Mouse (Mus musculus): ENCODE results near the gene Dtnbp1.

Dtnbp1 gene

GRCm38 (mm10) chr13:45008150-45008549, 6.2 kb upstream of the Dtnbp1 start:
- no peak overlapping the region for H3K4me3 ChIP-seq (replicated peaks; ENCODE audit: low read length)
- H3K36me3 ChIP-seq (ENCODE audit: insufficient read depth, low read length), result no peaks in the 10 kb centered on the region
- H3K4me1 ChIP-seq (replicated peaks; ENCODE audit: low read depth, low read length), result peaks cover under 1% of the 10 kb centered on the region
- TF ChIP-seq POU5F1 (IDR thresholded peaks at IDR 0.05; ENCODE audit: borderline replicate concordance, low read length) (no peak), CTCF (conservative IDR thresholded peaks at IDR 0.05; ENCODE audit: low read length) (peak; percentile 72)
- H3K9me3 ChIP-seq (ENCODE audit: low read length), result no peaks in the 10 kb centered on the region
- peaks cover under 1% of the 10 kb centered on the region; the same call in 1 of the 2 replicates for H3K27me3 ChIP-seq (ENCODE audit: insufficient read depth, low read length)

GRCm38 (mm10) chr13:45007726-45008125, 5.8 kb upstream of the Dtnbp1 start:
- peaks cover 5% of the 10 kb centered on the region for H3K4me1 ChIP-seq (replicated peaks; ENCODE audit: low read depth, low read length)
- TF ChIP-seq CTCF (conservative IDR thresholded peaks at IDR 0.05; ENCODE audit: low read length), result no peak
- no peaks in the 10 kb centered on the region for H3K36me3 ChIP-seq (ENCODE audit: insufficient read depth, low read length)
- H3K9me3 ChIP-seq (ENCODE audit: low read length), result no peaks in the 10 kb centered on the region
- no peak overlapping the region for H3K4me3 ChIP-seq (replicated peaks; ENCODE audit: low read length)
- peaks cover 3% of the 10 kb centered on the region for H3K27me3 ChIP-seq (ENCODE audit: insufficient read depth, low read length)

- Histone ChIP-seq H3K36me3 (ENCODE audit: insufficient read depth, low read length) (no peaks in the 10 kb centered on the region), H3K9me3 (ENCODE audit: low read length) (no peaks in the 10 kb centered on the region), H3K4me1 (replicated peaks; ENCODE audit: low read depth, low read length) (peaks cover 11% of the 10 kb centered on the region), H3K4me3 (replicated peaks; ENCODE audit: low read length) (no peak overlapping the region), H3K27me3 (ENCODE audit: insufficient read depth, low read length) (peaks cover 6% of the 10 kb centered on the region)
- peak; percentile 93 for TF ChIP-seq CTCF (conservative IDR thresholded peaks at IDR 0.05; ENCODE audit: low read length)
- TF ChIP-seq NANOG (IDR thresholded peaks at IDR 0.05; ENCODE audit: borderline replicate concordance, low read length), result no peak
- no peak for TF ChIP-seq POU5F1 (IDR thresholded peaks at IDR 0.05; ENCODE audit: borderline replicate concordance, low read length)
Measured at GRCm38 (mm10) chr13:45006483-45006882, 4.5 kb upstream of the Dtnbp1 start.

GRCm38 (mm10) chr13:45005861-45006260, 3.9 kb upstream of the Dtnbp1 start:
- Histone ChIP-seq H3K9me3 (ENCODE audit: low read length) (no peaks in the 10 kb centered on the region), H3K36me3 (ENCODE audit: insufficient read depth, low read length) (no peaks in the 10 kb centered on the region)
- TF ChIP-seq CTCF (conservative IDR thresholded peaks at IDR 0.05; ENCODE audit: low read length), result no peak
- no peak for TF ChIP-seq POU5F1 (IDR thresholded peaks at IDR 0.05; ENCODE audit: borderline replicate concordance, low read length)
- no peak for TF ChIP-seq NANOG (IDR thresholded peaks at IDR 0.05; ENCODE audit: borderline replicate concordance, low read length)

GRCm38 (mm10) chr13:45004987-45005592, 3.1 kb upstream of the Dtnbp1 start:
- Histone ChIP-seq H3K36me3 (ENCODE audit: insufficient read depth, low read length) (no peaks in the 10 kb centered on the region), H3K4me1 (replicated peaks; ENCODE audit: low read depth, low read length) (peaks cover 23% of the 10 kb centered on the region), H3K4me3 (replicated peaks; ENCODE audit: low read length) (no peak overlapping the region), H3K27me3 (ENCODE audit: insufficient read depth, low read length) (peaks cover 14% of the 10 kb centered on the region), H3K9me3 (ENCODE audit: low read length) (no peaks in the 10 kb centered on the region)
- no peak for TF ChIP-seq CTCF (conservative IDR thresholded peaks at IDR 0.05; ENCODE audit: low read length)
- TF ChIP-seq POU5F1 (IDR thresholded peaks at IDR 0.05; ENCODE audit: borderline replicate concordance, low read length), result no peak
- TF ChIP-seq NANOG (IDR thresholded peaks at IDR 0.05; ENCODE audit: borderline replicate concordance, low read length), result no peak

More at GRCm38 (mm10) chr13:45005861-45006260, 3.9 kb upstream of the Dtnbp1 start:
- H3K4me1 ChIP-seq (replicated peaks; ENCODE audit: low read depth, low read length), result peaks cover 16% of the 10 kb centered on the region
- H3K27me3 ChIP-seq (ENCODE audit: insufficient read depth, low read length), result peaks cover 11% of the 10 kb centered on the region
- no peak overlapping the region for H3K4me3 ChIP-seq (replicated peaks; ENCODE audit: low read length)

- H3K36me3 ChIP-seq (ENCODE audit: insufficient read depth, low read length), result peaks cover 8% of the 10 kb centered on the region; the same call in 1 of the 2 replicates
- peaks cover 18% of the 10 kb centered on the region for H3K27me3 ChIP-seq (ENCODE audit: insufficient read depth, low read length)
- H3K9me3 ChIP-seq (ENCODE audit: low read length), result no peaks in the 10 kb centered on the region
- H3K4me1 ChIP-seq (replicated peaks; ENCODE audit: low read depth, low read length), result peaks cover 37% of the 10 kb centered on the region
- H3K4me3 ChIP-seq (replicated peaks; ENCODE audit: low read length), result no peak overlapping the region
- TF ChIP-seq NANOG (IDR thresholded peaks at IDR 0.05; ENCODE audit: borderline replicate concordance, low read length), result no peak
Measured at GRCm38 (mm10) chr13:45003026-45003425, 1.1 kb upstream of the Dtnbp1 start.

- peaks cover 37% of the 10 kb centered on the region for H3K4me1 ChIP-seq (replicated peaks; ENCODE audit: low read depth, low read length)
- H3K4me3 ChIP-seq (replicated peaks; ENCODE audit: low read length), result peak overlapping the region; percentile 91
- TF ChIP-seq CTCF (conservative IDR thresholded peaks at IDR 0.05; ENCODE audit: low read length), result no peak
- no peak for TF ChIP-seq POU5F1 (IDR thresholded peaks at IDR 0.05; ENCODE audit: borderline replicate concordance, low read length)
- TF ChIP-seq NANOG (IDR thresholded peaks at IDR 0.05; ENCODE audit: borderline replicate concordance, low read length), result no peak
- peaks cover 18% of the 10 kb centered on the region for H3K27me3 ChIP-seq (ENCODE audit: insufficient read depth, low read length)
- peaks cover 11% of the 10 kb centered on the region; the same call in 1 of the 2 replicates for H3K36me3 ChIP-seq (ENCODE audit: insufficient read depth, low read length)
- no peaks in the 10 kb centered on the region for H3K9me3 ChIP-seq (ENCODE audit: low read length)
Measured at GRCm38 (mm10) chr13:45001228-45001910, 578 bp downstream of the Dtnbp1 start.

- Histone ChIP-seq H3K9me3 (ENCODE audit: low read length) (no peaks in the 10 kb centered on the region), H3K4me3 (replicated peaks; ENCODE audit: low read length) (peak overlapping the region; percentile 91), H3K4me1 (replicated peaks; ENCODE audit: low read depth, low read length) (peaks cover 37% of the 10 kb centered on the region), H3K27me3 (ENCODE audit: insufficient read depth, low read length) (peaks cover 18% of the 10 kb centered on the region), H3K36me3 (ENCODE audit: insufficient read depth, low read length) (peaks cover 11% of the 10 kb centered on the region; the same call in 1 of the 2 replicates)
- TF ChIP-seq CTCF (conservative IDR thresholded peaks at IDR 0.05; ENCODE audit: low read length), result no peak
- TF ChIP-seq NANOG (IDR thresholded peaks at IDR 0.05; ENCODE audit: borderline replicate concordance, low read length), result no peak
- TF ChIP-seq POU5F1 (IDR thresholded peaks at IDR 0.05; ENCODE audit: borderline replicate concordance, low read length), result no peak
Measured at GRCm38 (mm10) chr13:45000836-45001227, 1.1 kb downstream of the Dtnbp1 start.

GRCm38 (mm10) chr13:44999211-44999610, 2.7 kb downstream of the Dtnbp1 start:
- peaks cover 37% of the 10 kb centered on the region for H3K4me1 ChIP-seq (replicated peaks; ENCODE audit: low read depth, low read length)
- H3K27me3 ChIP-seq (ENCODE audit: insufficient read depth, low read length), result peaks cover 18% of the 10 kb centered on the region

More at GRCm38 (mm10) chr13:44999211-44999610, 2.7 kb downstream of the Dtnbp1 start:
- Histone ChIP-seq H3K9me3 (ENCODE audit: low read length) (no peaks in the 10 kb centered on the region), H3K4me3 (replicated peaks; ENCODE audit: low read length) (no peak overlapping the region), H3K36me3 (ENCODE audit: insufficient read depth, low read length) (peaks cover 11% of the 10 kb centered on the region; the same call in 1 of the 2 replicates)
- TF ChIP-seq NANOG (IDR thresholded peaks at IDR 0.05; ENCODE audit: borderline replicate concordance, low read length) (no peak), CTCF (conservative IDR thresholded peaks at IDR 0.05; ENCODE audit: low read length) (no peak), POU5F1 (IDR thresholded peaks at IDR 0.05; ENCODE audit: borderline replicate concordance, low read length) (no peak)

All from E14TG2a.4 (cell line).